Mouse (Mus musculus) telencephalon, adult 2 months (tissue): ENCODE results near the gene Zkscan17.
"Not testable (repeated sequence)": the region's sequence is repeated elsewhere in the genome, so short reads cannot be mapped to it uniquely, and the experiment has no call there.

Experiments
- DNase-seq: peaks from one replicate; pipeline ENCODE4 v3.0.0-alpha.2; 2011; ENCODE audit warnings: low read depth, low spot score

Zkscan17 gene

DNA sequence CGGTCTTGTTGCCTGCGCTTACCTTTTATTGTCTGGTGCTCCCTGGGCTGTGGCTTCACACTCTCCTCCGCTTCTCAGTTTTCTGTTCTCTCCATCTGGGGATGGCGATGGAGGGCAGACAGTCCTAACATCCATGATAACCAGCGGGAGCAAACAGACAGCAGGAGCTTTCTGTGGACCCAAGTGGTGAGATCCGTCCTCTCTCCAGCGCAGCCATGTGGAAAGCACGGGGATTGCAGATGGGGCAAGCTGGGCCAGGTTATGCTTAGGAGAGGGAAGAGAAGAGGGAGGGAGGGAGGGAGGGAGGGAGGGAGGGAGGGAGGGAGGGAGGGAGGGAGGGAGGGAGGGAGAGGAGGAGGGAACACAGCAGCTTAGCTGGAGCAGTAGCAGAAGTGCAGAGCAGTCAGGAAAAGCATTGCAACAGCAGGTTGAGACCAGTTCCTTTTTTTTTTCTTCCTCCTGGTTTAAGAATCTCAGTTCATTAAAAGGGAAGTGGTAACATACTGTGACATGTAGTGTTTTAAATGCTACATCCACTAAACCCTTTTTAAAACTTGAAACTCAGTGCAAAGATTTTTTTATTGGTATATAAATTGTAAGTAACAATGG, at the start of gene Zkscan17:
Gene Zkscan17 (minus strand): TSS at position 280 of the 609 bp plus-strand sequence.
- DNase-seq = no peak

DNA sequence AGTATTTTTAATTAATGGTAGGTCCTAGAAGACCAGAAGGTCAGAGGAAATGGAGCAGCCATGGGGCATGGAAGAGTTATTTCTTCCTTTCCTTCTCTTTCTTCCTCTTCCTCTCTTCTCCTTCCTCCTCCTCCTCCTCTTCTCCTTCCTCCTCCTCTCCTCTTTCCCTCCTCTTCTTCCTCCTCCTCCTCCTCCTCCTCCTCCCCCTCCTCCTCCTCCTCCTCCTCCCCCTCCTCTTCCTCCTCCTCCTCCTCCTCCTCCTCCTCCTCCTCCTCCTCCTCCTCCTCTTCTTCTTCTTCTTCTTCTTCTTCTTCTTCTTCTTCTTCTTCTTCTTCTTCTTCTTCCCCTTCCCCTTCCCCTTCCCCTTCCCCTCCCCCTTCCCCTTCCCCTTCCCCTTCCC, 49.6 kb upstream of the Zkscan17 start, which contains the start of gene Olfr222:
Gene Olfr222 (minus strand): TSS at position 101 of the 400 bp plus-strand sequence.
- DNase-seq = not testable (repeated sequence)

DNA sequence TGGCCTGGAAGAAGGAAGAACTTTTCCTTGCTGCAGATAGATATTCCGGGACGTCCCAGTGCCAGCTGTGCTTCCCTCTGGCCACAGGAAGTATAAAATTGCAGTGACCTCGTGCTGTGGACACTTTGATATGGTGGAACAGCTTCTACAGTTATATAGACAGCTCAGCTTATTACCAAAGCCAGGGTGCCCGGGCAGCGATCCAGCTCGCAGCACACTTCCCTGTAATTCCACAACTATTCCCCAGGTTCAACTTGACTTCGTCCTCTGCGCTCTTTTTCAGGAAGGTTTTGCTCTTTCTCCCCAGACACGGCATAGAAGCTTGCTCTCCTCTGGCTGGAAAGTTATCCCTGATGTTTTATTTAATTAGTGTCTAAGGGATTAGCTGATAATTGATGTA, 49.2 kb upstream of the Zkscan17 start:
- DNase-seq = no peak

DNA sequence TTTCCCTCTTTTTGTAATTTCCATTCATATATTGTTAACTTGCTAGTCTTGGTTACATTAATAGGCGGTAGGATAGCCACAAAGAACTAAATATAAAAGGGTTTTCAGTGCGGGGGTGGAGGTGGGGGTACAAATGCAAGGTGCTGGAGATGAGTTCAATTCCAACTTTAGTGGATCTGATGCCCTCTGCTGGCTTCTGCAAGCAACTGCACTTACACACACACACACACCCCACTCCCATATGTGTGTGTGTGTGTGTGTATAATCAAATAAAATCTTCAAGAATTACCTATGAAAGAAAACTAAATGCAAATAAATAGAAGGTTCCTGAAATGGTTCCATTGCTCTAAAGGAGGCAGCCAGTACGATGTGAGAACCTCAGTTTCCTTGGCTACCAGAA, 42.8 kb upstream of the Zkscan17 start:
- DNase-seq = no peak

DNA sequence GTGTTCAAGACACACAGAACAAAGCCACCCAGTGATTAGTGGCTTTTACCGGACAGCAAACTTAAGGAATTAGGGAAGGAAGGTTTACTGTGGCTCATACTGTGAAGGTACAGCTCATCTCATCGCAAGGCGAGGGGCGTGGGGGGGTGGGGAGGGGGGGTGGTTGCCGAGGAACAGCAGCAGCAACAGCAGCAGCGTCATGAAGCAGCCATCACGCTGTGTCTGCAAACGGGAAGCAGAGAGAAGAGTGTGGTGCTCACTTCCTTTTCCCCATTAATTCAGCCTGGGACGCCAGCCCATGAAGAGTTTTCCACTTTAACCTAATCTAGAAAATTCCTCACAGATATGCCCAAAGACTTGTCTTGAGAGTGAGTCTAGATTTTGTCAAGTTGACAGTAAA, 36.3 kb upstream of the Zkscan17 start:
- DNase-seq = no peak

DNA sequence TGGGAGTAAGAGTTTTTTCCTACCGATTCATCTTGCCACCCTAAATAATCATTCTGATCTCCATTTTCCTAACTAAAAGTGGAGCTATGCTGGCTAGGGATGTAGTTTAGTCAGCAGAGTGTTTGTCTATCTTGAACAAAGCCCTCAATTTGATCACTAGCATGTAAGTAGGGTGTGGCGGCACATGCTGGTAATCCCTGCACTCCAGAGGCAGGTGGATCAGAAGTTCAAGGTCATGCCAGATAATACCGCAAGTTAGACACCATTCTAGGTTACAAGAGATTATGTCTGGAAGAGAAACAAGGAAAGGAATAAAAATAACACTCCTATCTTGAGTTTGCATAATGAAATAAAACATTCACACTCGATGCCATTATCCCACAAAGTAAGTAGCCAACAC, 35.8 kb upstream of the Zkscan17 start:
- no peak for DNase-seq

DNA sequence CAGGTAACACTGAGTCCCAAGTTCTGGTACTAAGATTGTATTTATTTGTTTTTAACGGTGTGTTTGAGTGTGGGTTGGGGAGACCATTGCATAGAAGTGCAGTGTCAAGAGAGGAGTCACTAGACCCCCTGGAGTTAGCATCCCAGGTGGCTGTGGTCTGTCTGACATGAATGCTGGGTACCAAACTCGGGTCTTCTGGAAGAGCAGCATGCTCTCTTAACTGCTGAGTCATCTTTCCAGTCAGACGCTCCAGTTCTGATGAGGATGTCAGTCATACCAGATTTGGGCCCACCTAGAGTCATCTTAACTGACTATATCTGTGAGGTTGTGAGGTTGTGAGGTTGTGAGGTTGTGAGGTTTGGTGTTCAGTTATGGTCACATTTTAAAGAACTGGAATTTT, 34.4 kb upstream of the Zkscan17 start:
- DNase-seq = no peak

DNA sequence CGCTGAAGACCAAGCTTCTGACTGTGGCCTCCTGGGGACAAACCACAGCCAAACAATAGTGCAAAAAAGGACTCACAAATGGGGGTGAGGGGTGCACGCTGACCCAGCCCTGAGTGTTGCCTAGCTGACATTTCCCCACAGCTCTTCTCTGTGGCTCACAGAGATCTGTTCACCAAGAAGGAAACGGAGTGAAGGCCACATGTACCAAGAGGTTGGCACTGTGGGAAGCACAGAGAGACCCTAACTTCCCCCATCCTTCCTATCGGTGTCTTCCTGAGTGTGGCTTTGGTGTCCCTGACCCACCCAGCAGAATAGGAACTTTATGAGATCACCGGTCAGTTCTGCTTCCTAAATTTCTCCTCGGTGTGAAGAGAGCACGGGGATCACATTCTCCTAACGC, 28.0 kb upstream of the Zkscan17 start:
- DNase-seq = no peak

DNA sequence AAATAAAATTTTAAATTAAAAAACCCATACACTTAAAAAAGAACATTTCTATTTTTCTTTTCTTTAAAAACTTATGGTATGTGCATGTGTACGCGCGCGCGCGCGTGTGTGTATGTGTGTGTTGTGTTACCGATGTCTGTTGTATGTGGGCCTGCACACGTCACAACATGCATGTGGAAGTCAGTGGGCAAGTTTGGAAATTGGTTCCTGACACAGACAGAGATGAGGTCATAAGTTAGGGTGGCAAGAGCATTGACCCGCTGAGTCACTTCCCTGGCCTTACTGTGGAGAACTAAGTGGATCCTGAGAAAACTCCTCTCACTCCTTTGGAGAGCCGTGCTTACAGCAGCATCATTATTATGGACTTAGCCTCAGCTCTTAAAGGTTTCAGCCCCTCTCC, 27.6 kb upstream of the Zkscan17 start:
- DNase-seq = no peak

DNA sequence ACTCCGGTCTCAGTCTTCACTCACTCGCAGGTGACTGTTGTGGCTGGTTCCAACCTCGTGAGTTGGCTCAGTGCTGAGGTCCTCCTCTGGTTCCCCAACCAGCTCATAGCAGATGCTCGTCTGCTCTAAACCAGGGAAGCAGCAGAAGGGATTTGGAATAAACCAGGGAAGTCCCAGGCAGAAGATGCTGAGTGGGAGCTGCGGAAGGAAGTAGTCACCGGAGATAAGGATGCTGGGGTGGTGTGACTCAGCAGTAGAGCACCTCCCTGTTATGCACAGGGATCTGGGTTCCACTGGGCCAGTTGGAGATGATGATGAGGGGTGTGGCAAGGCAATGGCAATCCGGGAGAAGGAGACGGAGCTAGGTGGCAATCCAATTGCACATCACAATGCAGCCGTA, 17.5 kb upstream of the Zkscan17 start:
- no peak for DNase-seq

DNA sequence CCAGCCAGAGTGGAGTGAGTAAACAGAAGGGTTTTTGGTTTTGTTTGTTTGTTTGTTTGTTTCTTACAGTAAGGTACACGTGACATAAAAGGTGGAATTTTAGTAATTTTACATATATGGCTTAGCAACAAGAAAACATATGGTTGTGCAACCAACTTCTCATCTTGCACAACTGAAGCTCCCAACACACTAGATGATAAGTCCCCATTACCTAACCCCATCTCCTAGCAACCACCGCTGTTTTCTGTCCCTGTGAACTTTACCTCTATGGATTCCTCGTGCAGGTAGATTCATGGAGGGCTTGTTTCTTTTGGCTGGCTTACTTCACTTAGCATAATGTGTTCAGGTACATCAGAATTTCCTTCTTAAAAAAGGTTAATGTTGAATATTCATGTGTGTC, 16.8 kb upstream of the Zkscan17 start:
- DNase-seq = no peak

DNA sequence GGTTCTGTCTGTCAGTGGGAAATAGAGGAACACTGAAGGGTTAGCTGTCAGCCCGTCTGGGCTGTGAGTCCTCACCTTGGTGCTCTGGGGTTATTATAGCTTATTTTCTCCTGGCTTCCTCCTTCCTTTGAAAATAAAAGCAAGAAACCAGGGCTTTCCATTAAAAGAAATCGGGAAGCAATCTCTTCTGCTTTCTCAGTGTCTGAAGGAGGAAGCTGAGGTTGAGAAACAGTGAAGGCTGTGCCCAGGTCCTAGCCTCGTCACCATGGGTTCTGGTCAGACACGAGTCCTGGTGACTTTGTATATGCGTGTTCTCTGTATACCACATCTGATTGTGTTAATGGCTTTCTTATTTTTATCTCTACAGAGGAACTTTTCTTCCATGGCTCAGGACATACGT, 15.9 kb upstream of the Zkscan17 start:
- DNase-seq = no peak

DNA sequence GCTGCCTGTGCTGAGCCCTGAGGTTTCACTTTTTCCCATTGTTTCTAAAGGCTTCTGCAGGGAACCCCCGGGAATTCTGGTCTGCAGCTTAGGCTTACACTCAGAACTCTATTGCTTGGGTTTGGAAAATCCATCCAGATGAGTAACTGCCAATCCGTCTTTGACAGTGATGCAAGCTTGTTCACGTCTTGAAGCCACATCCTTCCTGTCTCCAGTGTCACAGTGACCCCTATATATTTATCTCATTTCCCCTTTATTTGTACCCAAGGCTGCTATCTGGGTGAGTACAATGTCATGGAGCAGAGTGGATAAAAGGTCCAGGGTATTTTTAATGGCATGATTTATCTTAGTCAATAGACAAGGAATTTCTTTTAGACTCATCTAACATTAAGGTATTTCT, 14.8 kb upstream of the Zkscan17 start, which contains the start of gene Nlrp3:
Gene Nlrp3 (plus strand): TSS at position 245 of the 400 bp plus-strand sequence.
- DNase-seq = no peak

DNA sequence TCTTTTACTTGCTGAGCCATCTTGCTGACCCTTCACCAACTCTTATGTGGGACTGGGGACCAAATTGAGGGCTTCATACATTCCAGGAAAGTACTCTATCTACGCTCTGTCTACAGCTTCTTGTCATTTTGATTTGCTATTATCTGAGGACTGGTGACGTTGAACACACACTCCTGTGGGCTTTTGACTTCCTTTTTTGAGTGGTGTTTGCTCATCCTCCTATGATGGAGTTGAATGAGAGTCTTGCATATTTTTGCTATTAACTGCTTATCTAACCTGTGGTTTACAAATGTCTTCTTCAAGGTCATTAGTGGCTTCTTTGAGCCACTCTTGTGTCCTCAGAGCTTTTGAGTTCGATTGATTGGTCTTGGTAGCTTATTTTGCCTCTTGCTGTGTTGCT, 13.6 kb upstream of the Zkscan17 start:
- no peak for DNase-seq

DNA sequence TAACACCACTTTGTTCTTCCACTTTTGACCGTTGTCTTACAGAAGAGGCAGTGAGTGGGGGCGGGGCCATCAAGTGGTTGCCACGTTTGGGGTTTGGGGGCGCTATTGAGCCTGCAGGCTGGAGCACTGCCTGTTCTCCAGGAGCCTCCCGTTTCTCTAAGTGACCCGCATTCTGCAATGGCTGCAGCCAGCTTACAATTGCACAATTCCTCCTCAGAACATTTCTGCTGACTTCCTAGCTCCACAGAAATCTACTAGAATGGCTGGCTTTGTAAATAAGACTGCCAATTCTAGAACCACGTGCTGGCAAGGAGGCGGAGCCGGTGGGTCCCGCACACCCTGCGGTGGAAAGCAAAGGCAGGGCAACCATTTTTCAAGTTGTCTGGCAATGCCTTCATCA, 11.8 kb upstream of the Zkscan17 start:
- no peak for DNase-seq

DNA sequence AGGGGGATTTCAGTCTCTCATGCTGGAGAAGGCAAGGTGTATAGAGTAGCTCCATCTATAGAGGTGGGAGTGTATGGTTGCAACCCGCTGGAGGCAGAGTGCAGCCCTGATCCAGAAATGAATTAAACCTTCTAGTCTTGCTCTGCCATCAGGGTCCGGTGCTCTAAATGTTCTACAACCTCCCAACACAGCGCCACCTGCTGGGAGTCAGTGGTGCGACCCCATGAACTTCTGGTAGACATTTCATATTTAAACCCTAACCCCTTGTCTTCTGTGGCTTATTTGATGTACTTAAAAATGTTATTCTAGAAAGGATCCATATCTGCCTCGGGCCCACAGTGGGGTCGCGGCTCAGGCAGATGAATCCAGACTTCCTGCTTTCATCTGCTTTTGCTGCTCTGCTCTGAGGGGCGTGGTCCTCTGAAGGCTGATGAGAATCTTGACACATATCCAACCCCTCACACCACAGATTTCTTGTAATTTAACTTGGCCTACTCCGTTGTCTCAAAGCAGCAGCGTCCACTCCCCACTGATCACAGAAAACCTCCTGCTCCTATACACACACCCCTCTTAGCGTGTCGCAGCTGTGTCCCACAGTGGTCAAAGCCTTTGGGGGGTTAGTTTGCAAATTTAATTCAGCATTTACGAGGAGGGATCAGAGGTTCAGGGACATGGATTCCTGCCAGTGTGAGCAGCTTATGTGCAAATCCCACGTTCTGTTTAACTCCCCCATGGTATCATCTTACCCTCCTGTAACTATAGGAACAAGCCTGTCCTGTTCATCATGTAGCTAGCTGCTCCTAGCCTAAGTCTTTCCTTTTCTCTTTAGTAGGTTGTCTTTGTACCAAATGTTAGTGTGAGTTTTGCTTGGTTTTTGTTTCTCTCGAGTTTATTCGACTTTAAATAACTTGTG, 10.9 kb upstream of the Zkscan17 start:
- no peak for DNase-seq

DNA sequence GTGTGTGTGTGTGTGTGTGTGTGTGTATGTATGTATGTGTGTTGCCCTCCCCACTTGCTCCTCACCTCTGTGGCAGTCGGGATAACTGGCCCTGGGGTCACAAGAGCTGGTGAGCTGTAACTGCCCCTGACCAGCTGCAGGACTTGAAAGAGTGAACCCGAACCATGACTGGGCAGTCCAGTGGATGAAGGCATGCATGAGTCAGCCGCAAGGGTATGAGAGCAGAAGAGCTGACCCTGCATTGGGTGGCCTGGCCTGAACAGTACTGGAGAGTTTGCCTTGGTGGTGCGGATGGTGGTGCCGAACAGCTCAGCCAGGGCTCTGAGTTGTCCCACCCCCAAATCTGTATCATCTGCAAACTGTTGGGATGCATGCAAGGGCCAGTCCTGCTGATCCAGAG, 5.0 kb upstream of the Zkscan17 start:
- no peak for DNase-seq

DNA sequence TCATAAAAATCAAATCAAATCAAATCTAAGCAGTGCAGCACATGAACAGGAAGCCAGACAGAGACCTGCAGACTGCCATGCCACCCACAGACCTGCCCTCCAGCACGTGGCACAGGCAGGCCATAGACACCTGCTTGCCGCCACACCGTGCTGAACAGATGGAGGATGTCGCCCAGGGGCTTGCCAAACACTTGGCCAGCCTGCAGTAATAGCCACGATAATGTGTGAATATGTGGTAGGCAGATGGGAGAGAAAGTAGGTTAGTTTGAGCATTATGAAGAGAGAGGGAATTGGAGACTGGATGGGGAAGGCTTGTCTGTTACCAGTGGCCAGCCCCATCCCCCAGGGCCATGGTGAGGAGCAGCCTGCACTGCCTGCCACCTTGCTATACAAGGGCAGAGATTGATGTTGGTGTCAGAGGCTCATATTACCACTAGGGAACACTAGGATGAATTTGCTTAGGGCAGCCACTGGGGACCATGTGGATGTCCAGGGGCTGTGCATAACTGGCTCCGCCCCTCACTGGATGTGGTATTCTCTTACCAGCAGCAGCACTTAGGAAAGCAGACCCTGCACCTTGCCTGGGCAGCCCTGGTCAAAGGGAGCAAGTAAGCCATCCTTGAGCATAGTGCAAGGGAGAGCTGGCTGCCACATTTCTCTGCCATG, 4.5 kb upstream of the Zkscan17 start:
- DNase-seq = peak; percentile 24

DNA sequence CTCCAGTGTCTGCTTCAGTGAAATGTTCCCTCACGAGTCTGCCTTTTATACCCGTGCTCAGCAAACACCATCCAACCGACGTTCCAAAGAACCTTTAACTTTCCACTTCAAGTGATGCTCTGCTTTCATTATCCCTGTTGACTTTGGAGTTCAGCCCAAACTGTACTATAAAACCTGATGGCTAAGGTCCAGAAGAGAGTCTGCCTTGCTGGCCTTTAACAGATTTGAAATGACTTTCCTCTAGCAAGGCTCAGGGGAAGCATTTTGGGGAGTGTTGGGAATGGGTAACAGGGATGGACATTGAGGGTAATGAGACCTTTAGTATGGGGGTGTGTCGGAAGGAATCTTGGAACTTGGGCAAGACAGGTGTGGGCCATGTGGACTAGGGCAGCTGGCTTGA, 3.7 kb upstream of the Zkscan17 start:
- no peak for DNase-seq

DNA sequence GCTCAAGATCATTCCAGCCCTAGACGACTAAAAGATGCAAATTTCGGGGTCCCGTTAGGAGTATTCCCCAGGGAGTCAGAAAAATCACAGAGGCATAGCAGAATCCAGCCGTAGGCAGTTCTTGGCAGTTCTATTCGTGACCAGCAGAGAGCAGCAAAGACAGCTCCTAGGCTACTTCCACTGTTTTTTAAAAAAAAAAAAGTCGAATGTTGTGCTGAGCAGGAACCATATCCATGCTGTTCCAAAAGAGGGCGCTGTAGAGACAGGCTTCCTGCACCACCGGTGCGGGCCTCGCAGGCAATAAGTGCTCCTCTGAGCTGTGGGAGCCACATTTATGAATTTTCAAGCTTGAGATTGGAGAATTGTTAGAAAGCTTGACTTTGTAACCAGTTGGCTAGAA, 1.3 kb downstream of the Zkscan17 start:
- peak; percentile 67 for DNase-seq

DNA sequence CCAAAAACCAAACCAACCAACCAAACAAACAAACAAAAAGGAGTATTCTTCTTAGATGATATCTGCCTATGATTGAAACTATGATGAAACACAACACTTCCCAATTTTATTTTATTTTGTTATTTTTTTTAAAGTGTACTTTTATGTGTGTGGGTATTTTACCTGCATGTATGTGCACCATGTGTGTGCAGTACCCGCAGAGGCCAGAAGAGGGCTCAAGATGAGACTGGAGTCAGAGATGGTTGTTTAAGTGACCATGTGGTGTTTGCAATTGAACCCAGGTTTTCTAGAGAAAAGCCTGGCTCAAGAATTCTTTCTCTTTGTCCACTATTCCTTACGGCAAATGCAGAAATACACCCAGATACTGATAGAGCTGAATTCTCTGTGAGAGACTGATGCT, 2.4 kb downstream of the Zkscan17 start:
- DNase-seq = no peak

DNA sequence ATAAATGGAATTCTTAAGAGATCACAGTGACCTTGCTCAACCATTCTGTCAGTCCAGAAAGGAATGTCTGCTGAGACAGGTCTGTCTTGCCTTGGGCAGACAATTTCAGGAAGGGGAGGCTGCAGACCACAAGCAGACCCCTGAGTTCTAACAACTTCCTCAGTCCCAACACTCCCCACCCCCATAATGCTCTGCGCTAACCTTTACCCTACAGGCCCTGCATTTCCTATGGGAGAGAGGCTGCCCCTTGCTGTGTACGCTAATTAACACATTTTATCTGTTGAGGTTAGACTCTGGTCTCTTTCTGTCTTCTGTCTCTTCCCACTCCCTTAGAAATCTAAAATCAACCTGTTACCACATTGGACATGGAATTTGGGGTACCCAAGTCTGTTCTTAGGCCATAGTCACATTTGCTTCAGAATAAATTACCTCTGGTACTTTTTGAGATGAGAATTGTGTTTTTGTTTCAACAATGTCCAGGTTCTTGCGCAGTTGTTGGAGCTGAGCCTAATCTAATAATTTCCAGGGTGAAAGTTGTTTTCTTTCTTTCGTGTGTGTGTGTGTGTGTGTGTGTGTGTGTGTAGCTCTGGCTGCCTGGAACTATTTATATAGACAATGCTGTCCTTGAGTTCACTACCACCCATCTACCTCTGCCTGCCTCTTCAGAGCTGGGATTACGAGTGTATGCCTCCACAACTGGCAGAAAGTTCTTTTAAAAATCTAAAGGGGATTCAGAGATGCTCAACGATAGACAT, 6.6 kb downstream of the Zkscan17 start:
- no peak for DNase-seq
